ENCODE assay signal across 9 mouse cellular contexts in genomic region chr8:70438423-70438822, GRCm38 (mm10). TPM values are rescaled to one million over a fixed set of nuclear protein-coding genes. Genes with fewer than 3 reads are reported as not detected.
DNase-seq lines count a peak whose midpoint lies in the region; ATAC-seq and TF ChIP-seq lines count a peak whose summit lies in the region.
"Had no signal": no experiment of that assay in that cellular context is flagged by ENCODE, and none has a peak within 500 bp of the region (broad histone marks: within the 10 kb centered on the region; RNA-seq: fewer than 3 reads in every experiment).

No protein-coding gene starts in this region.

- ATAC-seq in forebrain, embryonic 16.5 days, result no peak
- ATAC-seq in liver, embryonic 16.5 days (ENCODE audit: low read depth), result no peak
- ATAC-seq in megakaryocyte progenitor cell, adult 5-6 weeks (replicated peaks; ENCODE audit: poor library complexity), result no peak

- peaks cover 6% of the 10 kb centered on the region for H3K27me3 ChIP-seq in E14TG2a.4 (ENCODE audit: insufficient read depth, low read length)
- H3K27me3 ChIP-seq in forebrain, embryonic 16.5 days (replicated peaks; ENCODE audit: control insufficient read depth, insufficient read depth, low read length), result no peaks in the 10 kb centered on the region
- H3K27me3 ChIP-seq in liver, embryonic 16.5 days (ENCODE audit: control insufficient read depth, insufficient read depth, low read depth, low read length), result no peaks in the 10 kb centered on the region

- peaks cover 22% of the 10 kb centered on the region for H3K4me1 ChIP-seq in E14TG2a.4 (replicated peaks; ENCODE audit: low read depth, low read length)
- H3K4me1 ChIP-seq in forebrain, embryonic 16.5 days (replicated peaks; ENCODE audit: control insufficient read depth, insufficient read depth, low read length), result peaks cover 19% of the 10 kb centered on the region
- peaks cover 18% of the 10 kb centered on the region for H3K4me1 ChIP-seq in liver, embryonic 16.5 days (ENCODE audit: control insufficient read depth, low read depth, low read length)

- no peaks in the 10 kb centered on the region for H3K9me3 ChIP-seq in E14TG2a.4 (ENCODE audit: low read length)
- no peaks in the 10 kb centered on the region for H3K9me3 ChIP-seq in forebrain, embryonic 16.5 days (ENCODE audit: control insufficient read depth, low read length)
- H3K9me3 ChIP-seq in liver, embryonic 16.5 days (replicated peaks; ENCODE audit: control insufficient read depth, low read length), result no peaks in the 10 kb centered on the region

- H3K4me2 ChIP-seq in forebrain, embryonic 16.5 days (ENCODE audit: low read length), result peak overlapping the region; percentile 91
- peak overlapping the region; percentile 97 for H3K4me2 ChIP-seq in liver, embryonic 16.5 days (ENCODE audit: low read depth, low read length)

- no peak overlapping the region for H3K27ac ChIP-seq in forebrain, embryonic 16.5 days (ENCODE audit: low read length)
- H3K27ac ChIP-seq in liver, embryonic 16.5 days (ENCODE audit: low read length), result no peak overlapping the region

- peak overlapping the region; percentile 85; the same call in 1 of the 2 replicates for H3K4me3 ChIP-seq in E14TG2a.4 (replicated peaks; ENCODE audit: low read length)
- H3K4me3 ChIP-seq in forebrain, embryonic 16.5 days (replicated peaks; ENCODE audit: low read length), result peak overlapping the region; percentile 75
- peak overlapping the region; percentile 75 for H3K4me3 ChIP-seq in liver, embryonic 16.5 days (ENCODE audit: low read depth, low read length)

- H3K9ac ChIP-seq in forebrain, embryonic 16.5 days (replicated peaks; ENCODE audit: low read depth, low read length), result peak overlapping the region; percentile 74
- no peak overlapping the region for H3K9ac ChIP-seq in liver, embryonic 16.5 days (ENCODE audit: low read depth, low read length)

- no peak for TF ChIP-seq CTCF in E14TG2a.4 (conservative IDR thresholded peaks at IDR 0.05; ENCODE audit: low read length)

- peak; percentile 89 for DNase-seq in heart, adult 11 months
- DNase-seq in heart, adult 18-20 months, result no peak
- DNase-seq in embryo, embryonic 11 days, result no peak
- DNase-seq in right cerebral cortex, postnatal 10 days (ENCODE audit: low spot score in 2 of 2), result no peak

- H3K36me3 ChIP-seq in E14TG2a.4 (ENCODE audit: insufficient read depth, low read length), result no peaks in the 10 kb centered on the region
- H3K36me3 ChIP-seq in forebrain, embryonic 16.5 days (ENCODE audit: control insufficient read depth, insufficient read depth), result no peaks in the 10 kb centered on the region
- H3K36me3 ChIP-seq in liver, embryonic 16.5 days (ENCODE audit: control insufficient read depth, insufficient read depth), result no peaks in the 10 kb centered on the region

- WGBS in forebrain, embryonic 16.5 days, result 94% methylated on average over 2 of the region's 2 CpGs
- WGBS in liver, embryonic 16.5 days (ENCODE audit: insufficient replicate concordance), result 82% methylated on average over 2 of the region's 2 CpGs

RNA-seq across cellular contexts. Expression of gene Crtc1, which starts 1.0 kb away (rescaled TPM):
- total RNA-seq in heart, adult 18-20 months (2021), result 1 to 10 TPM; 7.8 to 9.0 TPM
- polyA plus RNA-seq in forebrain, embryonic 16.5 days (2015; fragmentation: Nextera tagmentation; extraction: Ambion mirVana), result 41.1 and 51.0 TPM in 2 replicates
- polyA plus RNA-seq in liver, embryonic 16.5 days (2015; fragmentation: Nextera tagmentation; extraction: Ambion mirVana), result 3.4 and 3.9 TPM in 2 replicates
- total RNA-seq in megakaryocyte progenitor cell, adult 5-6 weeks (2015), result 7.8 and 9.3 TPM in 2 replicates
- total RNA-seq in megakaryocyte progenitor cell, adult 5-6 weeks (2017), result 2.7 and 6.6 TPM in 2 replicates

RNA-seq across cellular contexts. Expression of gene Klhl26, which starts 38.3 kb away (rescaled TPM):
- total RNA-seq in heart, adult 18-20 months (2021), result 1 to 10 TPM; 8.4 to 9.7 TPM
- polyA plus RNA-seq in forebrain, embryonic 16.5 days (2015; fragmentation: Nextera tagmentation; extraction: Ambion mirVana), result 23.1 and 26.2 TPM in 2 replicates
- 5.6 and 7.1 TPM in 2 replicates for polyA plus RNA-seq in liver, embryonic 16.5 days (2015; fragmentation: Nextera tagmentation; extraction: Ambion mirVana)
- 4.7 and 5.1 TPM in 2 replicates for total RNA-seq in megakaryocyte progenitor cell, adult 5-6 weeks (2015)
- 3.5 and 3.6 TPM in 2 replicates for total RNA-seq in megakaryocyte progenitor cell, adult 5-6 weeks (2017)

RNA-seq across cellular contexts. Expression of gene Tmem59l, which starts 48.7 kb away (rescaled TPM):
- total RNA-seq in heart, adult 18-20 months (2021), result not detected
- 74.9 and 90.8 TPM in 2 replicates for polyA plus RNA-seq in forebrain, embryonic 16.5 days (2015; fragmentation: Nextera tagmentation; extraction: Ambion mirVana)
- polyA plus RNA-seq in liver, embryonic 16.5 days (2015; fragmentation: Nextera tagmentation; extraction: Ambion mirVana), result not detected in 2 replicates
- total RNA-seq in megakaryocyte progenitor cell, adult 5-6 weeks (2015), result not detected in 2 replicates
- total RNA-seq in megakaryocyte progenitor cell, adult 5-6 weeks (2017), result not detected in 2 replicates

RNA-seq across cellular contexts. Expression of gene Crlf1, which starts 54.5 kb away (rescaled TPM):
- total RNA-seq in heart, adult 18-20 months (2021), result under 1 TPM; 0.20 to 0.62 TPM
- 6.1 and 8.2 TPM in 2 replicates for polyA plus RNA-seq in forebrain, embryonic 16.5 days (2015; fragmentation: Nextera tagmentation; extraction: Ambion mirVana)
- polyA plus RNA-seq in liver, embryonic 16.5 days (2015; fragmentation: Nextera tagmentation; extraction: Ambion mirVana), result 0.83 and 1.3 TPM in 2 replicates
- total RNA-seq in megakaryocyte progenitor cell, adult 5-6 weeks (2015), result not detected in 2 replicates
- total RNA-seq in megakaryocyte progenitor cell, adult 5-6 weeks (2017), result not detected in 2 replicates
- polyA plus RNA-seq: activated CD4-positive, CD25-positive, alpha-beta regulatory T cell, adult 4 months had no signal
